Mouse (Mus musculus): ENCODE measurements around the gene Reep3. TPM values are rescaled to one million over a fixed set of nuclear protein-coding genes. Genes with fewer than 3 reads are reported as not detected.

Gene Reep3
- polyA plus RNA-seq, 1 experiment = 14.7 TPM

DNA sequence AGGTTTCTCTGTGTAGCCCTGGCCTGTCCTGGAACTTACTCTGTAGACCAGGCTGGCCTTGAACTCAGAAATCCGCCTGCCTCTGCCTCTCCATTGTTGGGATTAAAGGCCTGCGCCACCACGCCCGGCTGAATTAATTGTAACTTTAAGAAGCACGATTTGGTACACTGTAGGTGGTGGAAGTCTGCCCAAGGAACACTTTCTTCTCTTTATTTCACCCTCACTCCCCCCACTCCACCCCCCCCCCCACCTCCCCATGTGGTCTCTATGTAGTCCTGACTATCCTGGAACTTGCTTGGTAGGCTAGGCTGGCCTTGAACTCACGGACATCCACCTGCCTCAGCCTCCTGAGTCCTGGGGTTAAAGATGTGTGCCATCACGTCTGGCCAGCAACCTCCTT lies 47.1 kb downstream of the Reep3 start:
- H3ac ChIP-seq (ENCODE audit: control insufficient read depth, insufficient read length, low read depth) = no peak overlapping the region
- H3K79me3 ChIP-seq (ENCODE audit: low read depth) = peaks cover 7% of the 10 kb centered on the region
- TF ChIP-seq MYOD1 (IDR thresholded peaks at IDR 0.05; ENCODE audit: control insufficient read depth, insufficient read length, low read depth) = no peak
- H3K36me3 ChIP-seq (ENCODE audit: control insufficient read depth, insufficient read depth) = no peaks in the 10 kb centered on the region
- H3K4me3 ChIP-seq (ENCODE audit: insufficient read depth, poor library complexity, severe bottlenecking) = no peak overlapping the region
- H3K27me3 ChIP-seq (ENCODE audit: control insufficient read depth, insufficient read depth, insufficient read length) = no peaks in the 10 kb centered on the region
- H3K79me2 ChIP-seq (ENCODE audit: control insufficient read depth, insufficient read depth) = peaks cover 23% of the 10 kb centered on the region

DNA sequence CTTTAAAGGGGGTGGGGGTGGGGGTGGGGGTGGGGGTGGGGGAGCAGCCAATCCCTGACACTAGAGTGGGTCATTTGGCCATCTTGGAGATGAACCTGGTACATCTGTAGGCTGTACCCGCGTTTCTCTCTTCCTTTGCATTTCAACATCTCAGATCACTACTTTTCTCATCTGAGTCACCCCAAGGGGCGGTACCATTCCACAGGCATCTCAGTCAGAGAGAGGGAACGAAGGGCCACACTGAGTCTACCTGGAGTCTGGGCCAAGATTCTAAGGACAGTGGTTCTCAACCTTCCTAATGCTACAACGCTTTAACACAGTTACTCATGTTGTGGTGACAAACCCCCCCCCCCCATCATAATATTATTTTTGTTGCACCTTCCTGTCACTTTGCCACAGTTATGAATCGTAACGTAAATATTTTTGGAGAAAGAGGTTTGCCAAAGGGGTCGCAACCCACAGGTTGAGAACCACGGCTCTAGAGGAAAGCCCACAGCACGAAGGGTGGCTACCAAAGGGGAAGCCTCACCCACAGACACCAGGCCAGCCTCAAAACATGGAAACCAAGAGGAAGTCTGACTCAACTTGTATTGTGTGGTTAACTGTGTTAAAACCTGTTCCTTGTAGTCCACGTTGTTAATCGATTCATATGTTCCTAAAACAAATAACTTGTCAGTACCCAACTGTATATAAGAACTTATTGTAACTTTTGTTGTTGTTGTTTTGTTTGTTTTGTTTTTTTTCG lies 47.7 kb downstream of the Reep3 start:
- TF ChIP-seq CEBPB (IDR thresholded peaks at IDR 0.05; ENCODE audit: low read depth) (peak; percentile 49), MAX (IDR thresholded peaks at IDR 0.05) (no peak)
- H3ac ChIP-seq (ENCODE audit: control insufficient read depth, insufficient read length, low read depth) = no peak overlapping the region
- peaks cover 23% of the 10 kb centered on the region for H3K79me2 ChIP-seq (ENCODE audit: control insufficient read depth, insufficient read depth)
- H3K27me3 ChIP-seq (ENCODE audit: control insufficient read depth, insufficient read depth, insufficient read length) = no peaks in the 10 kb centered on the region
- H3K4me3 ChIP-seq (ENCODE audit: insufficient read depth, poor library complexity, severe bottlenecking) = no peak overlapping the region
- no peaks in the 10 kb centered on the region for H3K36me3 ChIP-seq (ENCODE audit: control insufficient read depth, insufficient read depth)
- H3K79me3 ChIP-seq (ENCODE audit: low read depth) = peaks cover 7% of the 10 kb centered on the region

DNA sequence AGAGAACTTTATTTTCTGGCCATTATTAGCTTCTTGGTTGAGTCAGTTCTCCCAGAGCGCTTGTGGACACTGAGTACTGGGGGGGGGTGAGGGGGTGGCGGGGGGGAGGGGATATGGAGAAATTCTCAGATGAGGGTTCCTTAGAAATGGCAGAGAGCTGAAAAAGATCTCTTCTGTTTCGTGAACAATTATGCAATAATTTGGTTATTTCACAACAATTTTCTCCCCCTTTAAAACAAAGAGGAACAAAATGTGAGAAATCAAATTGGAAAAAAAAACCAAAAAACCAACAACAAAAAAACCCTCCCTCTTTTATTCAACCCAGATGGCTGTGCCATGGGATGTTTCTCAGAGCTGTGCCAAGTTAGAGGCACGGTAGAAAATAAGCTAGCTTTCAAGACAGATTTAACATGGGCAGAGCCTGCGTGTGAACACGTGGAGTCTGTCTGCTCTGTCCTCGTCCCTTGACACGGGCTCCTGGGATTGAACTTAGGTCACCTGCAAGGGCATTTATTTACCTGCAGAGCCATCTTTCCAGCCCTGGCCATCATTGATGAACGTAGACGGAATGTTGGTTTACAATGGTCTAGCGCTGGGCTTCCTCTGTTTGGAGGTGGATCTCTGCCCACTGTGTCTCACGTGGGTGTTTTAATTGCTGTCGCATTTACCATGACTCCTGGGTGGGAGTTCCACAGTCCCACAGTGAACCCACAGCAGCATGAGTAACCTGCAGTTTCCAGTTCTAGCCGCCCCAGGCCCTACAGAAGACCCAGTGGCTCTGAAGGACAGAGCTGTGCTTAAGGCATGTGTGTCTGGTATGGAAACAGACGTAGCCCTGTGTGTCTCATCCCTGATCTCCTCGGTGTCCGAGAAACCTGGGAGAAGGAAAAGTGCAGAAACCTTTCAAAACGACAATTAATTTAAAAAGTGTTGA lies 48.8 kb downstream of the Reep3 start:
- Histone ChIP-seq H3ac (ENCODE audit: control insufficient read depth, insufficient read length, low read depth) (no peak overlapping the region), H3K79me3 (ENCODE audit: low read depth) (peaks cover 7% of the 10 kb centered on the region), H3K36me3 (ENCODE audit: control insufficient read depth, insufficient read depth) (no peaks in the 10 kb centered on the region), H3K27me3 (ENCODE audit: control insufficient read depth, insufficient read depth, insufficient read length) (no peaks in the 10 kb centered on the region), H3K79me2 (ENCODE audit: control insufficient read depth, insufficient read depth) (peaks cover 22% of the 10 kb centered on the region), H3K4me3 (ENCODE audit: insufficient read depth, poor library complexity, severe bottlenecking) (no peak overlapping the region)
- no peak for TF ChIP-seq CTCF (IDR thresholded peaks at IDR 0.05; ENCODE audit: control insufficient read depth, insufficient read depth, insufficient read length)
- TF ChIP-seq MYOG (IDR thresholded peaks at IDR 0.05; ENCODE audit: control insufficient read depth, extremely low read depth, insufficient read length) = no peak
- no peak for TF ChIP-seq MYOD1 (IDR thresholded peaks at IDR 0.05; ENCODE audit: control insufficient read depth, insufficient read length, low read depth)
- no peak for TF ChIP-seq CEBPB (IDR thresholded peaks at IDR 0.05; ENCODE audit: low read depth)
- TF ChIP-seq MAX (IDR thresholded peaks at IDR 0.05) = no peak
- TF ChIP-seq USF1 (IDR thresholded peaks at IDR 0.05; ENCODE audit: low read depth) = no peak
- no peak for TF ChIP-seq FOSL1 (IDR thresholded peaks at IDR 0.05; ENCODE audit: insufficient read depth, low read length, poor library complexity, severe bottlenecking)

DNA sequence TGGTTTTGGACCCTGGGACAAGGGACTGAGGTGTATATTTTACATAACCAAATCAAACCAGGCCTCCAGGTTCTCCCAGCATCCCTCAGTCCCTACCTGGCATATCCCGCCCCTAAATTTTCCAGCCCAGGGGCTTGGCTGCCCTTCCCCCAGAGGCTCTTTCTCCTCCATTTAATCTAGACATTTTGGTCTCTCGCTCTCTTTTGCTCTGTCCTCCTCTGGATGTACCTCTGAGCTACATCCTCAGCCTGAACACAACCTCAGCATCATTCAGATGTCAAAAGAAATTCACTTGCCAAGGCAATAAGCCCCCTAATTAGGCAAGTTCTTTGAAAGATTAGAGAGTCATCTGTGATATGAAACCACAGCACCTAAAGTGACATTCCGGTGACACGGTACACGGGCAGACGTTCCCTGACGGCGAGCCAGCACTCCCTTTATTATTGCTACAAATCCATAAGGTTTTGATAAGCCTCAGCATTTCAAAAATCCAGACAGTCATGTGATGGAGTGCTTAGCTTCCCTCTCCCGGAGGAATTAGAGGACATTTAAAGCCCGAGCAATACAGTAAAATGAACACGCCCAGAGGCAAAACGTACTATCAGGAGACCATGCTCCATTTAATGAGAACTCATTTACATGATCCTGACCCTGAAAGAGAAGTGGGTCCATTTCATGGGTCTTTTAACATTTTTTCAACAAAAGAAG lies 51.4 kb downstream of the Reep3 start:
- H3K36me3 ChIP-seq (ENCODE audit: control insufficient read depth, insufficient read depth) = no peaks in the 10 kb centered on the region
- H3K27me3 ChIP-seq (ENCODE audit: control insufficient read depth, insufficient read depth, insufficient read length) = no peaks in the 10 kb centered on the region
- no peak overlapping the region for H3ac ChIP-seq (ENCODE audit: control insufficient read depth, insufficient read length, low read depth)
- no peak overlapping the region for H3K4me3 ChIP-seq (ENCODE audit: insufficient read depth, poor library complexity, severe bottlenecking)
- TF ChIP-seq FOSL1 (IDR thresholded peaks at IDR 0.05; ENCODE audit: insufficient read depth, low read length, poor library complexity, severe bottlenecking) (no peak), CEBPB (IDR thresholded peaks at IDR 0.05; ENCODE audit: low read depth) (no peak), MYOG (IDR thresholded peaks at IDR 0.05; ENCODE audit: control insufficient read depth, extremely low read depth, insufficient read length) (no peak), MAX (IDR thresholded peaks at IDR 0.05) (no peak), CTCF (IDR thresholded peaks at IDR 0.05; ENCODE audit: control insufficient read depth, insufficient read depth, insufficient read length) (no peak), USF1 (IDR thresholded peaks at IDR 0.05; ENCODE audit: low read depth) (no peak), MYOD1 (IDR thresholded peaks at IDR 0.05; ENCODE audit: control insufficient read depth, insufficient read length, low read depth) (no peak)
- peaks cover 28% of the 10 kb centered on the region for H3K79me2 ChIP-seq (ENCODE audit: control insufficient read depth, insufficient read depth)
- peaks cover 12% of the 10 kb centered on the region for H3K79me3 ChIP-seq (ENCODE audit: low read depth)

DNA sequence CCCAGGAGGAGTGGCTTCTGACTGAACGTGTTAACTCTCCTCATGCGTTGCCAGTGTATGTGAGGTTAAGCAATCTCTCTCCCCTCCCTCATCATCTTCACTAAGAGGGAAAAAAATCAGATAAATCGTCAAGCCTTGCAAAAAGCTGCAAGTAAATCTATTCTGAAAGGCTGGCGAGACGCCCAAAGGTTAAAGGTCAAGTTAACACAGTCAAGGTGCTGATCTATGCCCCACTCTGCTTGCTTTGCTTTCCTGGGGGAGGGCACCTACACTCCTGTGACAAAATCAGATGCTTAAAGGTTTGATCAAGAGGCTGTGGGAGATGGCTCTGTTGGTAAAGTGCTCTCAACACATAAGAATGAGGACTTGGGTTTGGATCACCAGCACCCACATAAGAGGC lies 52.4 kb downstream of the Reep3 start:
- Histone ChIP-seq H3K36me3 (ENCODE audit: control insufficient read depth, insufficient read depth) (no peaks in the 10 kb centered on the region), H3K79me2 (ENCODE audit: control insufficient read depth, insufficient read depth) (peaks cover 30% of the 10 kb centered on the region), H3K79me3 (ENCODE audit: low read depth) (peaks cover 12% of the 10 kb centered on the region), H3K4me3 (ENCODE audit: insufficient read depth, poor library complexity, severe bottlenecking) (no peak overlapping the region), H3K27me3 (ENCODE audit: control insufficient read depth, insufficient read depth, insufficient read length) (no peaks in the 10 kb centered on the region), H3ac (ENCODE audit: control insufficient read depth, insufficient read length, low read depth) (no peak overlapping the region)
- TF ChIP-seq FOSL1 (IDR thresholded peaks at IDR 0.05; ENCODE audit: insufficient read depth, low read length, poor library complexity, severe bottlenecking) (no peak), MYOG (IDR thresholded peaks at IDR 0.05; ENCODE audit: control insufficient read depth, extremely low read depth, insufficient read length) (no peak), USF1 (IDR thresholded peaks at IDR 0.05; ENCODE audit: low read depth) (no peak), MAX (IDR thresholded peaks at IDR 0.05) (no peak), CEBPB (IDR thresholded peaks at IDR 0.05; ENCODE audit: low read depth) (no peak), CTCF (IDR thresholded peaks at IDR 0.05; ENCODE audit: control insufficient read depth, insufficient read depth, insufficient read length) (no peak), MYOD1 (IDR thresholded peaks at IDR 0.05; ENCODE audit: control insufficient read depth, insufficient read length, low read depth) (no peak)
